Mouse (Mus musculus) intestine, postnatal 0 days (tissue): ENCODE results near the gene Gm128. TPM values are rescaled to one million over a fixed set of nuclear protein-coding genes. Genes with fewer than 3 reads are reported as not detected.

Experiments
- ATAC-seq: fragments of 200-750 bp; cut with Nextera tagmentation; 2 replicates; pipeline ENCODE4 v1.8.0; 2017; ENCODE audit warnings: mild to moderate bottlenecking, moderate TSS enrichment, moderate library complexity
- H3K27ac ChIP-seq: fragments of 300-500 bp; sonication (generic); 2 replicates; pipeline ENCODE4 v1.5.1; 2014; ENCODE audit warnings: mild to moderate bottlenecking, low read depth, low read length, moderate library complexity
- H3K27me3 ChIP-seq: fragments of 300-500 bp; sonication (generic); replicated peaks from 2 replicates; pipeline ENCODE4 v1.6.1; 2014; ENCODE audit warnings: low read length, mixed read lengths; ENCODE audit not compliant: control insufficient read depth, insufficient read depth
- H3K36me3 ChIP-seq: fragments of 300-500 bp; sonication (generic); 2 replicates; pipeline ENCODE4 v1.6.1; 2014; ENCODE audit warnings: mild to moderate bottlenecking, moderate library complexity; ENCODE audit not compliant: control insufficient read depth, insufficient read depth
- H3K4me1 ChIP-seq: fragments of 300-500 bp; sonication (generic); replicated peaks from 2 replicates; pipeline ENCODE4 v1.6.1; 2014; ENCODE audit warnings: antibody characterized with exemption, low read length, mixed read lengths; ENCODE audit not compliant: control insufficient read depth, insufficient read depth
- H3K4me2 ChIP-seq: fragments of 300-500 bp; sonication (generic); replicated peaks from 2 replicates; pipeline ENCODE4 v1.6.1; 2014; ENCODE audit warnings: low read depth, mild to moderate bottlenecking, moderate library complexity
- H3K4me3 ChIP-seq: fragments of 300-500 bp; sonication (generic); 2 replicates; pipeline ENCODE4 v1.5.1; 2014; ENCODE audit warnings: low read depth, low read length
- H3K9ac ChIP-seq: fragments of 300-500 bp; sonication (generic); 2 replicates; pipeline ENCODE4 v1.6.1; 2014; ENCODE audit warnings: mild to moderate bottlenecking, low read depth, low read length
- H3K9me3 ChIP-seq: fragments of 300-500 bp; sonication (generic); 2 replicates; pipeline ENCODE4 v1.6.1; 2016; ENCODE audit warnings: mixed run types; ENCODE audit not compliant: control insufficient read depth
- CTCF ChIP-seq: sonication (generic); IDR thresholded peaks from 2 replicates; pipeline ENCODE4 v1.5.1; 2016; ENCODE audit warnings: low read depth, mild to moderate bottlenecking, control low read depth, antibody characterized with exemption, moderate library complexity
- WGBS: fragments of 180-500 bp; shearing (Covaris S2); extraction: QIAGEN DNeasy Blood & Tissue Kit; methylation state at CpG from one replicate; pipeline ENCODE4 v1.1.7; 2014; 5-methylcytosine and 5-hydroxymethylcytosine counted together
- polyA plus RNA-seq: library from polyadenylated mRNA; unstranded; fragments of >200 nt; fragmentation: Nextera tagmentation; extraction: Ambion mirVana; gene quantifications from 2 replicates; pipeline ENCODE4 v1.2.1, GENCODE M21; 2015

Gene Gm128
- polyA plus RNA-seq, 1 experiment from 2014 or later: 0.14 TPM

DNA sequence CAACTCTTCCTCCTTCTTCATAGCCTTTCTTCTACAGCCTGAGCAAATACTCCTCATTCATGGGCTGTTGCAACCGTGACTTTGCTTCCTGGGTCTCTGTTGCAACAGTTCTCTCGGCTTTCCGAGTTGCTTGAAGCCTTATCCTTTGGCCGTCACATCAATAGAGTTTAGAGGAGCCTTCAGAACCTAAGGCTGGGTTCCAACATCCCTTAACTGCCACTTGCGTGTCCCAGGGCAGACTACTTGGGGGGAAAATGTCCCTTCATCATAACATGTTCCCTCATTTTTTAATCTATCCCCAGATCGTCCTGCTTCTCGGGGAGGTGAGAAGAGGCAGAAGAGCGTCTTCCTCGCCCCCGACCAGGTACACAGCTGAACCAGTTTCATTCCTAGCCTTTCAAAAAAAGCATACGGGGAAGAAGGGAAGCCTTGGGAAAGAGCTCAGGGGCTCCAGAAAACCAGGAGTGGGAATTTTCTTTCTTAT lies 41.0 kb upstream of the Gm128 start:
- Histone ChIP-seq H3K27me3 (no peaks in the 10 kb centered on the region), H3K9ac (peak overlapping the region; percentile 83), H3K9me3 (no peaks in the 10 kb centered on the region), H3K36me3 (peaks cover 2% of the 10 kb centered on the region; the same call in 1 of the 2 replicates), H3K27ac (peak overlapping the region; percentile 93), H3K4me3 (peak overlapping the region; percentile 61), H3K4me2 (peak overlapping the region; percentile 85), H3K4me1 (peaks cover 11% of the 10 kb centered on the region)
- TF ChIP-seq CTCF: no peak
- ATAC-seq: peak; percentile 33
- under 1% methylated on average over 11 of the region's 11 CpGs for WGBS

- Histone ChIP-seq H3K9me3 (no peaks in the 10 kb centered on the region), H3K9ac (peak within 1 kb of the TSS; percentile 83), H3K27me3 (no peaks in the 10 kb centered on the region), H3K4me1 (peaks cover 11% of the 10 kb centered on the region), H3K4me2 (peak within 1 kb of the TSS; percentile 85), H3K36me3 (no peaks in the 10 kb centered on the region), H3K27ac (peak within 1 kb of the TSS; percentile 93), H3K4me3 (peak within 1 kb of the TSS; percentile 61)
- ATAC-seq: peak; percentile 87
- WGBS: under 1% methylated on average over 53 of the region's 53 CpGs
- TF ChIP-seq CTCF: peak; percentile 64
Observed at GRCm38 (mm10) chr3:95281216-95282126, 40.1 kb upstream of the Gm128 start, which contains the start of the genes Mindy1 and Prune1. TSS of gene Mindy1 (plus strand) at chr3:95281345. TSS of gene Prune1 (minus strand) at chr3:95282076.

- Histone ChIP-seq H3K4me2 (peak overlapping the region; percentile 85), H3K9ac (peak overlapping the region; percentile 72), H3K36me3 (no peaks in the 10 kb centered on the region), H3K27ac (peak overlapping the region; percentile 46; the same call in 1 of the 2 replicates), H3K27me3 (no peaks in the 10 kb centered on the region), H3K9me3 (no peaks in the 10 kb centered on the region), H3K4me3 (peak overlapping the region; percentile 61), H3K4me1 (peaks cover 11% of the 10 kb centered on the region)
- TF ChIP-seq CTCF: no peak
- WGBS: 6% methylated on average over 8 of the region's 8 CpGs
- no peak for ATAC-seq
Observed at GRCm38 (mm10) chr3:95280747-95281146, 39.3 kb upstream of the Gm128 start.

DNA sequence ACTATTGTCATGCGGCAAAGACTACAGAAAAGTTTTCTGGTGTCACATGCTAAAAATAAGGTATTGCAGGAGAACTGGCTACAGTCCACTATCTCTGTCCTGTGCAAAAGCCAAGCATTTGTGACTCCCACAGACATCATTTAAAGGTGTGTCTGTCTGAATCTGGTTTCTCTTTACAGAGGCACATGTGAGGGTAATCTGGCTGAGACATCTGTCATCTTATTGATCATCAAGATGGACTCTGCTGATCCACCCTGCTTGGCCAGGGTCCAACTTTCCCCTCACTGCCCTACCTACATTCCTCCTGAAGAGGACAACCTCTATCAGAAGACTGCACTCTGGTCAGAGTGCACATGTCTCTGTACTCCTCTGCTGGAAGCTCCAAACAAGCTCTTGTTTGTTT lies 35.8 kb upstream of the Gm128 start:
- no peak overlapping the region for H3K4me2 ChIP-seq
- no peak for ATAC-seq
- no peaks in the 10 kb centered on the region for H3K36me3 ChIP-seq
- H3K9me3 ChIP-seq: no peaks in the 10 kb centered on the region
- 61% methylated on average over 1 of the region's 1 CpGs for WGBS
- no peaks in the 10 kb centered on the region for H3K27me3 ChIP-seq
- peak overlapping the region; percentile 11; the same call in 1 of the 2 replicates for H3K27ac ChIP-seq
- no peak overlapping the region for H3K9ac ChIP-seq
- peak; percentile 17; the same call in 1 of the 2 replicates for TF ChIP-seq CTCF
- no peaks in the 10 kb centered on the region for H3K4me1 ChIP-seq
- no peak overlapping the region for H3K4me3 ChIP-seq

DNA sequence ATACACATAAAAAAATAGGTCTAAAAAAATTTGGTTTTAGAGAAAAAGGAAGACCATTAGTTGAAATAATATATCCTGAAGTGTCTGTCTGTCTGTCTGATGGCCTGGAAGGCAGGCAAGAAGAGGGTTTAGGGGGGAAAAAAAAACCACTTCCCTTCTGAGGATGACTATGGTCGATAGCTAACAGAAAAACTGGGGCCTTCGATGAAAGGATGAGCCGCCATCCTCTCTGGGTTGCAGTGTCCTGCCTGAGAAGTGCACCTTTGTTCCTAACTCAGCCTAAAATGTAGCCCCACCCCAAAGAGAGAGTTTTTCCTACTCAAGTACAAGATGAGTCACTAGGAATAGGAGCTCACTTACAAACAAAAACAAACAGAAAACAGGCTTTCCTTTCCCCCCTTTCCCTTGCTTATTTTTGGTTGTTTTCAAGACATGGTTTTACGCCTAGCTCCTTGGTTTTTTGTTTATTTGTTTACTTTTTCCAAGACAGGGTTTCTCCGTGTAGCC lies 35.1 kb upstream of the Gm128 start:
- Histone ChIP-seq H3K4me1 (no peaks in the 10 kb centered on the region), H3K4me2 (no peak overlapping the region), H3K4me3 (no peak overlapping the region), H3K27ac (no peak overlapping the region; the same call in 1 of the 2 replicates), H3K36me3 (no peaks in the 10 kb centered on the region), H3K27me3 (no peaks in the 10 kb centered on the region), H3K9me3 (no peaks in the 10 kb centered on the region), H3K9ac (no peak overlapping the region)
- ATAC-seq: no peak
- WGBS: 75% methylated on average over 5 of the region's 5 CpGs
- no peak for TF ChIP-seq CTCF

DNA sequence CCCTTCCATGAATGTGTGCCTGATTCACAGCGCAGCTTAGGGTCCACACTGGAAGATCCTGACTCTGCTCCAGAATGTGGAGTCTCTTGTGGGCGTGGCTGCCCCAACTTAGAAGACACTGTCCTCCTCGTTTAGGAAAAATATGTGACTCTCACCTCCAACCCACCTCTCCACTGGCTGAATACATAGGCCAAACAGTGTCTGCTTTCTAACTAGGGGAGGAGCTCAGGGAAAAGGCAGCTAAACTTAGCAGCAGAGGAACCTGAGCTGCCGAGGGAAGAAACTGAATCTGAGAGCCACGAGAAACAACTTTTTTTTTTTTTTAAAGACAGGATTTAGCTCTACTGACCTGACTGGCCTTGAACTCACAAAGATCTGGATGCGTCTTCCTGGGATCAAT lies 33.8 kb upstream of the Gm128 start:
- H3K4me1 ChIP-seq: no peaks in the 10 kb centered on the region
- no peak overlapping the region for H3K27ac ChIP-seq
- no peaks in the 10 kb centered on the region for H3K9me3 ChIP-seq
- no peak overlapping the region for H3K9ac ChIP-seq
- no peaks in the 10 kb centered on the region for H3K36me3 ChIP-seq
- TF ChIP-seq CTCF: no peak
- no peak overlapping the region for H3K4me2 ChIP-seq
- no peaks in the 10 kb centered on the region for H3K27me3 ChIP-seq
- no peak for ATAC-seq
- no peak overlapping the region for H3K4me3 ChIP-seq
- WGBS: 75% methylated on average over 6 of the region's 6 CpGs
